Mouse (Mus musculus): ENCODE measurements around the gene Vmn2r13. TPM values are rescaled to one million over a fixed set of nuclear protein-coding genes. Genes with fewer than 3 reads are reported as not detected.
"Not testable (repeated sequence)": the region's sequence is repeated elsewhere in the genome, so short reads cannot be mapped to it uniquely, and the experiment has no call there.

The Vmn2r13 gene
- not detected for total RNA-seq (2021)
- long read RNA-seq, experiment 1 = 0 reads
- long read RNA-seq, experiment 2 = 0 reads

GRCm38 (mm10) chr5:109192099-109192498 lies at the start of gene Vmn2r13:
Gene Vmn2r13, minus strand, starts transcription at chr5:109192199.
- not testable (repeated sequence) for DNase-seq (ENCODE audit: low spot score)

DNA sequence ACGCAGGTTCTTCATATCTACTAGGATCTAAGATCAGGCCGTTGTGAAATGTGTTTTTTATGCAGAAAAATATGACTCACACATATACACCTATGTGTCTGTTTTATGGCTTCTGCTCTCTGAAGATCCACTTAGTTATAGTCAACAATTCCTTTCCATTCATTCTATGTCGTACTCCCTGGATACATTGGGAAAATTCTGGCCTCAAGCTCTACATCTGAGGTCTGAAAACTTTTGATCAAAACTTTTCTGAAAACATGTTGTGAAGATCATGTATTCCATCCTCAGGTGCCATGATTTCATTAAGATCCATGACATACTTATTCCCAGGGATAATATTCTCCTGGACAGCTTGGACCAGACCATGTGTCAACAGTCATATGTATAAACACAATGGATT lies 32.6 kb upstream of the Vmn2r13 start, which contains the start of gene Vmn2r14:
Gene Vmn2r14, minus strand, starts transcription at position 101 of the 400 bp plus-strand sequence.
- no peak for DNase-seq (ENCODE audit: low spot score)

- not testable (repeated sequence) for DNase-seq (ENCODE audit: low spot score)
Observed at GRCm38 (mm10) chr5:109166851-109167250, 25.1 kb downstream of the Vmn2r13 start.

DNA sequence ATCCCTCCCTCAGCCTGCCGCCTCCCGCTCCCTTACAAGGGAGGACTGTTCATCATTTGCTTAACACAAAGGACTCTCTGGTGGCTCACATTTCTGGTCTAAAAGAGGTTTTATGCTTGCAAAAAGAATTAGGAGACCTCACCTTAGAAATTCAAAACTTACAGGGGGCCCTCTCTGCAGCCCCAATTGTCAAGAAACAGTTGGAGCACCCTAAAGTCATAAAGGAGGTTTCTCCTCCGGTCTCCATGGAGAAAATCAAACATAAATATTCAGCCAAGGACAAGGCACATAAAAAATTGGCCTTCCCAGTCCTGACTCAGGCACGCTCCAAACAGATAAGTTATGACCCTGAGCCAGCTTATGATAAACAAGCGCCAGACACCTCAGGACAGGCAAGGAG lies 31.9 kb downstream of the Vmn2r13 start:
- no peak for DNase-seq (ENCODE audit: low spot score)

GRCm38 (mm10) chr5:109159576-109159975 lies 32.4 kb downstream of the Vmn2r13 start:
- DNase-seq (ENCODE audit: low spot score) = not testable (repeated sequence)

GRCm38 (mm10) chr5:109158488-109159485 lies 33.2 kb downstream of the Vmn2r13 start:
- not testable (repeated sequence) for DNase-seq (ENCODE audit: low spot score)

DNA sequence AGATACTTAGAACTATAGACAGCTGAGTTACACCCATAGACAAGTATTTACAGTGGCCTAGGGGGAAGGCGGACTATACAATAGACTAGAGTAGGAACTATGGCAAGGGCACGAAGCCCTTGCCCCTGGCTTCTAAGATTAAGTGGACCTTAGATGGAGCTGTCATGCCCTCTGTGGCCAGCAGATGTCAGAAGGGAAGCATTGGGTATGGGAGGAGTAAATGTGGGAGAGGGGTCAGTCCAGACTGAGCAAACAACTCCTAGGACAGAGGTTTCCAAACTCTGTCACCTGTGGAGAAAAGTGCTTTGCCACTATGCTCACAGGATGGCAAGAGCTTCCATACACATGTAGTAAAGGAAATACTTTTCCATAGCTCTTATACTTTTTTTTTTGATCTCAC lies 52.5 kb downstream of the Vmn2r13 start:
- DNase-seq (ENCODE audit: low spot score) = no peak

DNA sequence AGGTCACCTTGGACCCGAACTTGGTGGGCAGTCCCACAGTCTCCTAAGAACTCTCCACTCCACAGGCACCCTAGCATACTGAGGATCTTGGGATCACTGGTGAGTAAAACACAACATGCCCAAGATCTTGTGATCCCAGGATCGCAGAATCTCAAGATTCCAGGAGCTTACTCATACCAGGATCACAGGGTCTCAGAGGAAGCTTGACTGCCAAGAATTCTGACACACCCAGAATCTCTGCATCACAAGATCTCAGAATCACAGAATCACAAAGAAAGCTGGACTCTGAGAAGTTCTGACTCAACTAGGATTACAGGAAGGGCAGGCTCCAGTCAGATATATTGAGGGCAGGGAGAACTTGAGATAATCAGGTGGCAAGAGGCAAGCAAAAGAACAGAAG lies 55.3 kb downstream of the Vmn2r13 start:
- no peak for DNase-seq (ENCODE audit: low spot score)

Other genes starting within 250 kb of the Vmn2r13 start
- gene Vmn2r10, start 185.7 kb downstream of the Vmn2r13 start, total RNA-seq (2021) = not detected
- gene Vmn2r11, start 132.6 kb downstream of the Vmn2r13 start, total RNA-seq (2021) = not detected
- gene Vmn2r12, start 94.2 kb downstream of the Vmn2r13 start, total RNA-seq (2021) = not detected
- not detected for gene Vmn2r14, start 32.5 kb upstream of the Vmn2r13 start, total RNA-seq (2021)
- gene Vmn2r15, start 105.4 kb upstream of the Vmn2r13 start, total RNA-seq (2021) = not detected
- not detected for gene Vmn2r16, start 138.0 kb upstream of the Vmn2r13 start, total RNA-seq (2021)
- not detected for gene Vmn2r17, start 227.5 kb upstream of the Vmn2r13 start, total RNA-seq (2021)

Measured in gastrocnemius, adult 18-20 months (tissue).